Mouse (Mus musculus) stomach, postnatal 0 days (tissue): ENCODE measurements around the gene Vmn2r50. TPM values are rescaled to one million over a fixed set of nuclear protein-coding genes. Genes with fewer than 3 reads are reported as not detected.
"Not testable (repeated sequence)": the region's sequence is repeated elsewhere in the genome, so short reads cannot be mapped to it uniquely, and the experiment has no call there.

Source experiments
- ATAC-seq: fragments of 200-750 bp; cut with Nextera tagmentation; 2 replicates; pipeline ENCODE4 v1.8.0; 2017; ENCODE audit not compliant: low FRiP score, low TSS enrichment
- DNase-seq: peaks from one replicate; pipeline ENCODE4 v3.0.0-alpha.2; 2016; ENCODE audit warnings: low spot score
- H3K27ac ChIP-seq: fragments of 300-500 bp; sonication (generic); replicated peaks from 2 replicates; pipeline ENCODE4 v1.5.1; 2014; ENCODE audit warnings: mild to moderate bottlenecking, control low read depth
- H3K27me3 ChIP-seq: fragments of 300-500 bp; sonication (generic); 2 replicates; pipeline ENCODE4 v1.6.1; 2014; ENCODE audit warnings: low read length; ENCODE audit not compliant: control insufficient read depth, insufficient read depth
- H3K36me3 ChIP-seq: fragments of 300-500 bp; sonication (generic); 2 replicates; pipeline ENCODE4 v1.6.1; 2014; ENCODE audit warnings: low read length, mixed read lengths; ENCODE audit not compliant: control insufficient read depth, insufficient read depth
- H3K4me1 ChIP-seq: fragments of 300-500 bp; sonication (generic); replicated peaks from 2 replicates; pipeline ENCODE4 v1.6.1; 2014; ENCODE audit warnings: antibody characterized with exemption; ENCODE audit not compliant: control insufficient read depth, insufficient read depth
- H3K4me2 ChIP-seq: fragments of 300-500 bp; sonication (generic); replicated peaks from 2 replicates; pipeline ENCODE4 v1.6.1; 2014; ENCODE audit warnings: low read depth, mild to moderate bottlenecking, control low read depth, moderate library complexity
- H3K4me3 ChIP-seq: fragments of 300-500 bp; sonication (generic); 2 replicates; pipeline ENCODE4 v1.5.1; 2014; ENCODE audit warnings: low read depth, low read length, control low read depth
- H3K9ac ChIP-seq: fragments of 300-500 bp; sonication (generic); 2 replicates; pipeline ENCODE4 v1.6.1; 2014; ENCODE audit warnings: mild to moderate bottlenecking, low read length, control low read depth, mixed read lengths
- H3K9me3 ChIP-seq: fragments of 300-500 bp; sonication (generic); 2 replicates; pipeline ENCODE4 v1.6.1; 2016; ENCODE audit warnings: low read length; ENCODE audit not compliant: control insufficient read depth
- WGBS: fragments of 180-500 bp; shearing (Covaris S2); extraction: QIAGEN DNeasy Blood & Tissue Kit; methylation state at CpG from one replicate; pipeline ENCODE4 v1.1.7; 2014; 5-methylcytosine and 5-hydroxymethylcytosine counted together
- polyA plus RNA-seq: library from polyadenylated mRNA; unstranded; fragments of >200 nt; fragmentation: Nextera tagmentation; extraction: Ambion mirVana; gene quantifications from 2 replicates; pipeline ENCODE4 v1.2.1, GENCODE M21; 2015

Vmn2r50 gene
- polyA plus RNA-seq: 0.02 TPM in 1 of 2 replicates, not detected in the other

DNA sequence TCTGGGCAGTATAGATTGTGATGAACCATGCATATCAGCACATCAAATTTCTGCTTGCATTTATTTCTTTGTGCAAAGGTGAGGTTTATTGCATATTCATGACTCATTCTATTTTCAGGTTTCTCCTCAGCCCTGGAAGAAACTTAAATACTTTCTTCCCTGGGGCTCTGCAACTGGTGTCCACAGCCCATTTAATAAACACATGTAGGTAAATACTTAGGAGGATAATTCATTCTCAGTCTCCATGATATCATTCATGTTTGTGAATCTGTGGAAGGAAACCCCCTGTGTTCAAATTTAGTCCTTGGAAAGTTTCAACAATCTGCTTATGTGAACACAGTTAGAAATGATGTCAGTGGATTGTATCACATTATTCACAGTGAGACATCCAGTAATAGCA lies at the start of gene Vmn2r50:
TSS of gene Vmn2r50 (minus strand) at position 101 of the 400 bp plus-strand sequence.
- not testable (repeated sequence) for H3K27ac ChIP-seq

DNA sequence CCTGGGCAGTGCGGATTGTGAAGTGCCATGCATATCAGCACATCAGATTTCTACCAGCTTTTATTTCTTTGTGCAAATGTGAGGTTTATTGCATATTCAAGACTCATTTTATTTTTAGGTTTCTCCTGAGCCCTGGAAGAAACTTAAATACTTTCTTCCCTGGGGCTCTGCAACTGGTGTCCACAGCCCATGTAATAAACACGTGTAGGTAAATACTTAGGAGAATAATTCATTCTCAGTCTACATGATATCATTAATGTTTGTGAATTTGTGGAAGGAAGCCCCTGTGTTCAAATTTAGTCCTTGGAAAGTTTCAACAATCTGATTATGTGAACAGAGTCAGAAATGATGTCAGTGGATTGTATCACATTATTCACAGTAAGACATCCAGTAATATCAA lies 60.9 kb downstream of the Vmn2r50 start, which contains the start of gene Vmn2r49:
TSS of gene Vmn2r49 (minus strand) at position 101 of the 400 bp plus-strand sequence.
- H3K9me3 ChIP-seq, DNase-seq, ATAC-seq, H3K36me3 ChIP-seq, H3K4me2 ChIP-seq, H3K27me3 ChIP-seq, H3K4me3 ChIP-seq, H3K27ac ChIP-seq, H3K4me1 ChIP-seq, H3K9ac ChIP-seq: not testable (repeated sequence)
- WGBS: no CpG with 5 or more reads among the region's 2 CpGs

More for the DNA sequence above, at the start of gene Vmn2r50:
- DNase-seq, H3K27me3 ChIP-seq, H3K4me2 ChIP-seq, H3K9ac ChIP-seq, ATAC-seq, H3K36me3 ChIP-seq, H3K4me3 ChIP-seq, H3K4me1 ChIP-seq, H3K9me3 ChIP-seq: not testable (repeated sequence)

Other genes with a start within 250 kb of the Vmn2r50 start
- not detected in 2 replicates for gene Vmn2r47, start 212.0 kb downstream of the Vmn2r50 start, polyA plus RNA-seq
- not detected in 2 replicates for gene Vmn2r48, start 99.7 kb downstream of the Vmn2r50 start, polyA plus RNA-seq
- gene Vmn2r49, start 61.0 kb downstream of the Vmn2r50 start, polyA plus RNA-seq: not detected in 2 replicates
- not detected in 2 replicates for gene Vmn2r51, start 52.4 kb upstream of the Vmn2r50 start, polyA plus RNA-seq
- gene Vmn2r52, start 123.3 kb upstream of the Vmn2r50 start, polyA plus RNA-seq: 0.01 TPM in 1 of 2 replicates, not detected in the other
- gene Vmn1r66, start 224.7 kb upstream of the Vmn2r50 start, polyA plus RNA-seq: not detected in 2 replicates